Mouse (Mus musculus): ENCODE results near the gene Erp27. TPM values are rescaled to one million over a fixed set of nuclear protein-coding genes. Genes with fewer than 3 reads are reported as not detected.
"Not testable (repeated sequence)": the region's sequence is repeated elsewhere in the genome, so short reads cannot be mapped to it uniquely, and the experiment has no call there.

The Erp27 gene
- polyA plus RNA-seq, 1 experiment from 2014 or later: 0.98 TPM

DNA sequence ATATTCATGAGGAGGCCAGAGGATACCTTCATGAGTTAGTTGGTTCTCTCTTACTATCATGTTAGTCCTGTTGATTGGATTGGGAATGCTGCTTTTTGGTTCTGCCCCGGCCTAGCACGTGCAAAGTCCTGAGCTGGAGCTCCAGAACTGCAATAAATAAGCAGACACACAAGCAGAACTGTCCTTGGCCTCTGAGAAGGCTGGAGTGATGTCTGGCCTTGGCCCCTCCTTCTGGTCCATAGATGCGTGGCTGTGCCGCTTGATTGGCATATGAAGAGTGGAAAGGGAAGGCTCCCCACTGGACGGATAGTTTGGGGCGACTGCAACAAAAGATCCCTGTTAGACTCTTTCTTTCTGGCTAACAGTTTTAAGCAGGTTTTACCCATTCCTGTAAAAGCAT lies 32.9 kb downstream of the Erp27 start:
- no peak overlapping the region for H3K27ac ChIP-seq (ENCODE audit: poor library complexity, severe bottlenecking)
- H3K9me3 ChIP-seq (replicated peaks): no peaks in the 10 kb centered on the region
- no peak overlapping the region for H3K4me2 ChIP-seq
- no peak overlapping the region for H3K9ac ChIP-seq
- WGBS: 84% methylated on average over 6 of the region's 6 CpGs
- H3K4me1 ChIP-seq (replicated peaks): peaks cover 7% of the 10 kb centered on the region
- H3K36me3 ChIP-seq: no peaks in the 10 kb centered on the region
- no peak for ATAC-seq (ENCODE audit: insufficient number of reproducible peaks, low FRiP score)
- no peak overlapping the region for H3K4me3 ChIP-seq
- H3K27me3 ChIP-seq (replicated peaks): no peaks in the 10 kb centered on the region

- Histone ChIP-seq H3K4me3 (no peak overlapping the region), H3K9ac (no peak overlapping the region), H3K4me1 (replicated peaks) (peaks cover 7% of the 10 kb centered on the region), H3K9me3 (replicated peaks) (no peaks in the 10 kb centered on the region), H3K27ac (ENCODE audit: poor library complexity, severe bottlenecking) (peak overlapping the region; percentile 68), H3K27me3 (replicated peaks) (no peaks in the 10 kb centered on the region), H3K36me3 (no peaks in the 10 kb centered on the region), H3K4me2 (no peak overlapping the region)
- peak; percentile 83 for ATAC-seq (ENCODE audit: insufficient number of reproducible peaks, low FRiP score)
- 38% methylated on average over 9 of the region's 9 CpGs for WGBS
Observed at GRCm38 (mm10) chr6:136887854-136888253, 34.1 kb downstream of the Erp27 start.

- not testable (repeated sequence) for H3K27me3 ChIP-seq (replicated peaks); H3K9me3 ChIP-seq (replicated peaks); H3K4me1 ChIP-seq (replicated peaks); ATAC-seq (ENCODE audit: insufficient number of reproducible peaks, low FRiP score); H3K9ac ChIP-seq; H3K4me3 ChIP-seq; H3K4me2 ChIP-seq; H3K27ac ChIP-seq (ENCODE audit: poor library complexity, severe bottlenecking); H3K36me3 ChIP-seq
- WGBS: 47% methylated on average over 1 of the region's 1 CpGs
Observed at GRCm38 (mm10) chr6:136884766-136885165, 37.2 kb downstream of the Erp27 start.

GRCm38 (mm10) chr6:136883961-136884360 lies 38.0 kb downstream of the Erp27 start:
- no peak overlapping the region for H3K27ac ChIP-seq (ENCODE audit: poor library complexity, severe bottlenecking)
- no peak overlapping the region for H3K9ac ChIP-seq
- ATAC-seq (ENCODE audit: insufficient number of reproducible peaks, low FRiP score): no peak
- WGBS: 89% methylated on average over 6 of the region's 6 CpGs
- no peaks in the 10 kb centered on the region for H3K27me3 ChIP-seq (replicated peaks)
- no peak overlapping the region for H3K4me2 ChIP-seq
- no peaks in the 10 kb centered on the region for H3K9me3 ChIP-seq (replicated peaks)
- H3K4me3 ChIP-seq: no peak overlapping the region
- no peaks in the 10 kb centered on the region for H3K36me3 ChIP-seq
- H3K4me1 ChIP-seq (replicated peaks): peaks cover 7% of the 10 kb centered on the region

DNA sequence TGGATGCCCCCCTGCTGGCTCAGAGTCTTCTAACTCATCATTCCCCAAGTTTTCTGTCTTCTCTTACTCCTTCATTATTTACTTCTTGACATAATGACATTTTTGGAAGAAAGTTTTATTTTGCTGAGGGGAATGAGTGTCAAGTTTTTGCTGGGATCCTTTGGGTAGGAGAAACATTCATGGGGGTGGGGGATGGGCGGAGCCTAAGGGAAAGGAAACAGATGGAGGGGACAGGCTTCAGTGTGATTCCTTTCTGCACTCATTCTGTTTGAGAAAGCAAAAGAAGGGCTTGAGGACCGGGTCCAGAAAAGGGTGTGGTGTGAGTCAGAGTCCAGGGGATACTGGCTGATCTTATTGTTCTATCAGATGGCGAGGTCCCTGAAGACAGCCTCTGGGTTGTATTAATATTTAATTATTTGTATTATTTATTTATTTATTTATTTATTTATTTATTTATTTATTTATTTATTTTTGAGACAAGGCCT lies 38.5 kb downstream of the Erp27 start:
- no peak overlapping the region for H3K4me2 ChIP-seq
- peaks cover 7% of the 10 kb centered on the region for H3K4me1 ChIP-seq (replicated peaks)
- no peak overlapping the region for H3K4me3 ChIP-seq
- 73% methylated on average over 3 of the region's 3 CpGs for WGBS
- no peaks in the 10 kb centered on the region for H3K9me3 ChIP-seq (replicated peaks)
- no peak for ATAC-seq (ENCODE audit: insufficient number of reproducible peaks, low FRiP score)
- no peak overlapping the region for H3K27ac ChIP-seq (ENCODE audit: poor library complexity, severe bottlenecking)
- no peak overlapping the region for H3K9ac ChIP-seq
- no peaks in the 10 kb centered on the region for H3K36me3 ChIP-seq
- no peaks in the 10 kb centered on the region for H3K27me3 ChIP-seq (replicated peaks)

DNA sequence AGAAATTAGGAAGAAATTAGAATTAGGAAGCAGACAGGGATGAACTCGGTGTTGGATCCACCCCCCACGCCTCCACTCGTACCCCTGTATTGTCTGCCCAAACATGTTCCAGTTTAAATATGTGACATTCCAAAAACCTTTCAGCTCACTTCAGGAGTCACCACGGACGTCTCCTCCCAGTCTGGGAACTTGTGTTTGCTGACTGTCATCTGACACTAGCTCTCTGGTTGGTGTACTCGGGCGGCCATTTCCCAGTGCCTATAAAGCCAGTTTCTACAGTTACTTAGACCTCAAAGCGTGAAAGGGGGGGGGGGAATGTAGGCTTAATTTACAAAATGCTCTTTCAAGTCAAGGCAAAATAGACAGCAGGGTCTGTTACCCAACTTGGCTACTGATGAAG lies 40.3 kb downstream of the Erp27 start:
- no peak for ATAC-seq (ENCODE audit: insufficient number of reproducible peaks, low FRiP score)
- Histone ChIP-seq H3K27me3 (replicated peaks) (no peaks in the 10 kb centered on the region), H3K9ac (no peak overlapping the region), H3K27ac (ENCODE audit: poor library complexity, severe bottlenecking) (no peak overlapping the region), H3K9me3 (replicated peaks) (no peaks in the 10 kb centered on the region), H3K36me3 (no peaks in the 10 kb centered on the region), H3K4me3 (no peak overlapping the region), H3K4me1 (replicated peaks) (no peaks in the 10 kb centered on the region), H3K4me2 (no peak overlapping the region)
- 62% methylated on average over 8 of the region's 8 CpGs for WGBS

DNA sequence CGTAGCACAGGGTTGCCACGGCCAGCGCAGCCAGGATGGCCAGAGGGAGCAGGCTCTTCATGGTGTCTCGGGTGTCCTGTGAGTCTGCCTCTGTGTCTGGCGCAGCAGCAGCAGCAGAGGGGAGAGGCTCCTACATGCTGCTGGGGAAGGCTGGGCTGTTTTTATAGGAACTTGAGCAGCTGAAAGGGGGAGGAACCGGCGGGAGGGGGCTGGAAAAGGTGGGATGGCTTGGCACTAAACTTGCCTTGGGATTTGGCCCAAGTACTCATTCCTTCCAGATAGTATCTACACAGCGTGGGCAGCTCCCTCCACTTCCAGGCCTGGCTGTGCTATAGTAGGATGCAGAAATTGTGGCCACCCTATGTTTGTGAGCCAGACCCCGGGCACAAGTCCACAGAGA lies 46.3 kb downstream of the Erp27 start, which contains the start of gene Mgp:
Gene Mgp (minus strand): TSS at position 154 of the 400 bp plus-strand sequence.
- Histone ChIP-seq H3K36me3 (peaks cover 3% of the 10 kb centered on the region; the same call in 1 of the 2 replicates), H3K9ac (peak within 1 kb of the TSS; percentile 57), H3K9me3 (replicated peaks) (no peaks in the 10 kb centered on the region), H3K27ac (ENCODE audit: poor library complexity, severe bottlenecking) (peak within 1 kb of the TSS; percentile 79; the same call in 1 of the 2 replicates), H3K4me1 (replicated peaks) (peaks cover 21% of the 10 kb centered on the region), H3K27me3 (replicated peaks) (no peaks in the 10 kb centered on the region), H3K4me2 (peak within 1 kb of the TSS; percentile 60), H3K4me3 (peak within 1 kb of the TSS; percentile 43)
- 15% methylated on average over 9 of the region's 9 CpGs for WGBS
- peak; percentile 75 for ATAC-seq (ENCODE audit: insufficient number of reproducible peaks, low FRiP score)

DNA sequence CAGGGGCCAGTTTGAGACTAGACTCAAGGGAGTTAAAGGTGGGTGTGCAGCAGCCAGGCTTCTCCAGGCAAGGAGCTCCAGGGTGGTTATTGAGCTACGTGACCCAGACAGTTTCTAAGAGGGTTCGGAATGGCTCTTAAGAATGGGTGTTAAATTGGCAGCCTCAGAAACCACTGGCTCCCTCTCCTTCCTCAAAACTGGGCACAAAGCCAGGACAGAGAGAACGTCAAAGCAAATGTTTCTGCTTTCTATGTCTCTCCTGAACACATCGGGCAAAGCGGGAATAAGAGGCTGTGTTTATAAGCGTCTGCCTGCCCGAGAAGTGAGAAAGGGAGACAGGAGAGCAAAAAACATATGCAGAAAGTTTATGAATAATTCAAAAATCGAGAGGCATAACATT lies 47.4 kb downstream of the Erp27 start:
- Histone ChIP-seq H3K27me3 (replicated peaks) (no peaks in the 10 kb centered on the region), H3K27ac (ENCODE audit: poor library complexity, severe bottlenecking) (peak overlapping the region; percentile 48; the same call in 1 of the 2 replicates), H3K9ac (0 out of 2 replicates have a peak overlapping the region, but pooled peaks have one; percentile 41), H3K4me1 (replicated peaks) (peaks cover 21% of the 10 kb centered on the region), H3K9me3 (replicated peaks) (no peaks in the 10 kb centered on the region), H3K4me3 (peak overlapping the region; percentile 40), H3K4me2 (peak overlapping the region; percentile 60), H3K36me3 (peaks cover 3% of the 10 kb centered on the region; the same call in 1 of the 2 replicates)
- 24% methylated on average over 8 of the region's 8 CpGs for WGBS
- ATAC-seq (ENCODE audit: insufficient number of reproducible peaks, low FRiP score): no peak

GRCm38 (mm10) chr6:136868921-136869320 lies 53.1 kb downstream of the Erp27 start:
- H3K27ac ChIP-seq (ENCODE audit: poor library complexity, severe bottlenecking): no peak overlapping the region
- no peak overlapping the region for H3K4me3 ChIP-seq
- no peak overlapping the region for H3K4me2 ChIP-seq
- 71% methylated on average over 5 of the region's 5 CpGs for WGBS
- no peaks in the 10 kb centered on the region for H3K27me3 ChIP-seq (replicated peaks)
- H3K4me1 ChIP-seq (replicated peaks): peaks cover 6% of the 10 kb centered on the region; the same call in 1 of the 2 replicates
- no peak overlapping the region for H3K9ac ChIP-seq
- no peaks in the 10 kb centered on the region for H3K9me3 ChIP-seq (replicated peaks)
- ATAC-seq (ENCODE audit: insufficient number of reproducible peaks, low FRiP score): no peak
- peaks cover 3% of the 10 kb centered on the region; the same call in 1 of the 2 replicates for H3K36me3 ChIP-seq

GRCm38 (mm10) chr6:136866150-136866549 lies 55.8 kb downstream of the Erp27 start:
- peaks cover 4% of the 10 kb centered on the region; the same call in 1 of the 2 replicates for H3K4me1 ChIP-seq (replicated peaks)
- ATAC-seq (ENCODE audit: insufficient number of reproducible peaks, low FRiP score): no peak

DNA sequence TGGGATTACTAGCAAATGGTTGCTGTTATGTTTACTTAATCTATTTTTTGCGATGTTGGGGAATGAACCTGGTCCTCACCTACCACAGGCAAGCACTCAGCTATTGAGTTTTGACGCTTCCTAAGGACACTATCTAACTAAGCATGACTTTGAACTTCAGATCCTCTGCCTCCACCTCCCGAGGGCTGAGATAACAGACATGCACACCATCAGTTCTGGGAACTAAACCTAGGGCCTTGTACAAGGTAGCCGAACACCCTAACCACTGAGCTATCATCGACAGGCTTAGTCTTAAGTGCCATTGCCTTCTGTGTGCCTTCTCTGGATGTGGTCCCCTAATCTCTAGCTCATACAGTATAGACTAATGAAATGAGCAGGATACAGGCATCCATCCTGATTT lies 56.6 kb downstream of the Erp27 start:
- ATAC-seq (ENCODE audit: insufficient number of reproducible peaks, low FRiP score): no peak
- Histone ChIP-seq H3K4me2 (no peak overlapping the region), H3K27ac (ENCODE audit: poor library complexity, severe bottlenecking) (no peak overlapping the region), H3K27me3 (replicated peaks) (no peaks in the 10 kb centered on the region), H3K36me3 (no peaks in the 10 kb centered on the region), H3K4me1 (replicated peaks) (peaks cover 11% of the 10 kb centered on the region), H3K4me3 (no peak overlapping the region), H3K9me3 (replicated peaks) (no peaks in the 10 kb centered on the region), H3K9ac (no peak overlapping the region)
- 77% methylated on average over 5 of the region's 5 CpGs for WGBS

More at GRCm38 (mm10) chr6:136866150-136866549, 55.8 kb downstream of the Erp27 start:
- H3K27me3 ChIP-seq (replicated peaks): no peaks in the 10 kb centered on the region
- no peaks in the 10 kb centered on the region for H3K9me3 ChIP-seq (replicated peaks)
- no peak overlapping the region for H3K9ac ChIP-seq
- H3K4me2 ChIP-seq: no peak overlapping the region
- no peak overlapping the region for H3K27ac ChIP-seq (ENCODE audit: poor library complexity, severe bottlenecking)
- no peaks in the 10 kb centered on the region for H3K36me3 ChIP-seq
- WGBS: 75% methylated on average over 4 of the region's 4 CpGs
- H3K4me3 ChIP-seq: no peak overlapping the region

DNA sequence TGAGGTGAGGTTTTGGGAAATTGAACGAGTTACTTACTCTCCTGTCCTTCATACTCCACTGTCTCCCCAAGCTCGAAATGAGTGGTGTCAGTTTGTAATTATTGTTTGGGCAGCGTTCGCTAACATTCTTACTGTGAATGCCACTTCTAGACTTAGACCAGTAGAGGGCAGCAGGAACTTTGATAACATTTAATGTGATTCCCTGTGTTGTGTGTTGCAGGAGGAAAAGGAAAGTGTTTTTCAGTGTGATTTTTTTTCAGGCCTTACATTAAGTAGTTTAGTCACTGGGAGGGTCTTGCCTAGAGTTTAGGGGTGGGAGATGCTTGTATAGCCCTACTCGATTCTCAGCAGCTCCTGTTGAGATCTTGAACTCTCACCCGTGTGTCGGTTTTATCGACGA lies 61.0 kb downstream of the Erp27 start:
- H3K9ac ChIP-seq: peak overlapping the region; percentile 52; the same call in 1 of the 2 replicates
- WGBS: 39% methylated on average over 9 of the region's 9 CpGs

More for the DNA sequence above, 61.0 kb downstream of the Erp27 start:
- Histone ChIP-seq H3K4me1 (replicated peaks) (peaks cover 50% of the 10 kb centered on the region), H3K9me3 (replicated peaks) (no peaks in the 10 kb centered on the region), H3K4me3 (no peak overlapping the region), H3K36me3 (no peaks in the 10 kb centered on the region), H3K4me2 (no peak overlapping the region), H3K27ac (ENCODE audit: poor library complexity, severe bottlenecking) (no peak overlapping the region; the same call in 1 of the 2 replicates), H3K27me3 (replicated peaks) (no peaks in the 10 kb centered on the region)
- no peak for ATAC-seq (ENCODE audit: insufficient number of reproducible peaks, low FRiP score)

Data from heart, embryonic 12.5 days (tissue).